Mouse (Mus musculus): ENCODE results near the gene Zfc3h1.

The Zfc3h1 gene

DNA sequence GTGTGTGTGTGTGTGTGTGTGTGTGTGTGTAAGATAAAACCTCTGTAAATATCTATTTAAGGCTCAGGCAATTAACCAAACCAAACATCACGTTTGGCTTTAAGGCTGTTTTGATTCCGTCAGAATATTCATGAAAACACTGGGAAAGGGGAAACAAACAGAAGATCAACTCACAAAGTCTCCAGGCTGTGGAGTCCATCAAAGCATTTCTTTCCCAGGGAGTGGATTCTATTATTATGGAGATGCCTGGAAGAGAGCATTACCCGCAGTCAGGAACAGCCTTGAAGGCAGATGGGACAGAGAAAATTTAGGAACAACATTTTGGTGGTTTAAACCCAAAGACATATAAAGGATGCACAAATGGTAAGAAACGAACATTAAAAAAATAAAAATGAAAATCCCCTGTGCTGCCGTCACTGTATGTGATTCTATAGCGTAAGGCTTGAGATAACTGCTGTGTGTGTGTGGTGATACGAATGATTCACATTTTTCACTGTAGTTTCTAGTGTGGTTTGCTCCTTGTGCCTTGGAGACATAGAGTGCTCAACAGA, 90.3 kb downstream of the Zfc3h1 start:
- DNase-seq (ENCODE audit: low read depth, low spot score) = no peak

GRCm38 (mm10) chr10:115476506-115476905, 91.7 kb downstream of the Zfc3h1 start:
- no peak for DNase-seq (ENCODE audit: low read depth, low spot score)

DNA sequence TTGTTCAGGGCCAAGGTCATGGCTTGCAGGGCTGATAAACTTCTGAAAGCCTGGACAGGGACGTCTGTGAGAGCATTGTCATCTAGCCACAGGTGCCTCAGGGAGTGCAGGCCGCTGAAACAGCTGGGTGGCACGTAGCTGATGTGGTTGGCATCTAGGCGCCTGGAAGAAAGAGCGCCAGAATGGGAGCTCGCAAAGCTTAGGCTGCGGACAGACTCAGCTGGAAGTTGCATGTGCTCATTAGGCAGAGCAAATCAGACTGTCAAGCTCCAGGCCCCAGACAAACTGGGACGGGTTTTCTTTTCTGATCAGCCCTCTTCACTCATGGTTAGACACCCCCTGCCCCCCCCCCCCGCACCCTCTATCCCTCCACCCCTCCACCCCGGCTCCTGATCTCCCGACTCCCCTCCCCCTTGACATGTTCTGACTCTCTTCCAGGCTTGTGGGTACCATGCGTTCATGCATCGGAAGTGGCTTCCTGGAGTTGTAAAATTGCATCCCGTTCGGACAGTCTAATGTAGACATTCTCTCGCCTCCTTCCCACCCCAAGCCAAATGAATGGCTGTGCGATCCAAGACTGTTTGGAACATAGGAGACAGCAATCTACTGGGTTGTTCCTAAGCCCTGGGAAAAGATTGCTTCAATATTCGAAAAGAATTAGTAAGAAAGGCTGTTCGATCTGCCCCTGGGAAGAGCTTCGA, 93.8 kb downstream of the Zfc3h1 start:
- DNase-seq (ENCODE audit: low read depth, low spot score) = no peak

Data from telencephalon, adult 2 months (tissue).